Mouse (Mus musculus) stomach, postnatal 0 days (tissue): Measurements from ENCODE around the gene Hsd3b7.

ENCODE experiments used
- CTCF ChIP-seq: IDR thresholded peaks from 2 replicates; pipeline ENCODE4 v1.5.1; 2016; ENCODE audit warnings: antibody characterized with exemption, low read depth, mild to moderate bottlenecking, moderate library complexity
- EP300 ChIP-seq: optimal IDR thresholded peaks from 2 replicates; pipeline ENCODE3; 2016; ENCODE audit warnings: antibody characterized with exemption

DNA sequence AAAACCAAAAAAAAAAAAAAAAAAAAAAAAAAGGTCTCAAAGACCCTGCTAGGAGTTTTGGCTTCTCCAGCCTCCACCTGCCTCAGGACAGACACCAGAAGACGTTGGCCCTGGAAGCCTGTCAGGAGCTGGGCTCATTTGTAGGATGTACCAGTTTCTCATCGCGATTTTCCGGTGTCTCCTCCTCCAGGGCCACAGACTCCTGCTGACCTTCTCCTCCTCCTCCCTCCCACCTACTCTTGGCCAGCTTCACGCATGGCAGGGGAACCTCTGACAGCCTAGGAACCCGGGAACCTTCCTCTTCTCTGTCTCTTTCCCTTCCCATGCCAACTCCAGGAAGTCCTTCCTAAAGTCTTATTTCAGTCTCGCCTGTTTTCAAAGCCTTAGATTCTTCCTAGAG is 16.6 kb downstream of the Hsd3b7 start:
- TF ChIP-seq CTCF, result no peak
- TF ChIP-seq EP300, result no peak
